Mouse (Mus musculus) heart, postnatal 0 days (tissue): Measurements from ENCODE around the gene Cerk. TPM values are rescaled to one million over a fixed set of nuclear protein-coding genes. Genes with fewer than 3 reads are reported as not detected.
A peak's percentile ranks its signal among the peaks of the same experiment; 100 is the strongest.

Experiments used
- ATAC-seq: fragments of 200-750 bp; cut with Nextera tagmentation; 2 replicates; pipeline ENCODE4 v1.8.0; 2017; ENCODE audit warnings: low read depth, moderate number of reproducible peaks, moderate library complexity; ENCODE audit not compliant: insufficient read depth
- DNase-seq: peaks from one replicate; pipeline ENCODE4 v3.0.0-alpha.2; 2016; ENCODE audit warnings: low spot score
- H3K27ac ChIP-seq: fragments of 300-500 bp; sonication (generic); 2 replicates; pipeline ENCODE4 v1.5.1; 2014; ENCODE audit warnings: low read depth, mild to moderate bottlenecking
- H3K27me3 ChIP-seq: fragments of 300-500 bp; sonication (generic); 2 replicates; pipeline ENCODE4 v1.6.1; 2014; ENCODE audit warnings: low read length, mixed read lengths; ENCODE audit not compliant: control insufficient read depth, insufficient read depth
- H3K36me3 ChIP-seq: fragments of 300-500 bp; sonication (generic); replicated peaks from 2 replicates; pipeline ENCODE4 v1.6.1; 2014; ENCODE audit warnings: low read length, mixed read lengths; ENCODE audit not compliant: control insufficient read depth, insufficient read depth
- H3K4me1 ChIP-seq: fragments of 300-500 bp; sonication (generic); 2 replicates; pipeline ENCODE4 v1.6.1; 2014; ENCODE audit warnings: antibody characterized with exemption; ENCODE audit not compliant: control insufficient read depth, insufficient read depth
- H3K4me2 ChIP-seq: fragments of 300-500 bp; sonication (generic); 2 replicates; pipeline ENCODE4 v1.6.1; 2014; ENCODE audit warnings: low read depth, mild to moderate bottlenecking, low read length, moderate library complexity
- H3K4me3 ChIP-seq: fragments of 300-500 bp; sonication (generic); 2 replicates; pipeline ENCODE4 v1.5.1; 2014; ENCODE audit warnings: low read depth, low read length
- H3K9ac ChIP-seq: fragments of 300-500 bp; sonication (generic); replicated peaks from 2 replicates; pipeline ENCODE4 v1.6.1; 2014; ENCODE audit warnings: low read depth, low read length, mixed read lengths
- H3K9me3 ChIP-seq: fragments of 300-500 bp; sonication (generic); replicated peaks from 2 replicates; pipeline ENCODE4 v1.6.1; 2016; ENCODE audit warnings: low read length; ENCODE audit not compliant: control insufficient read depth
- CTCF ChIP-seq: IDR thresholded peaks from 2 replicates; pipeline ENCODE4 v1.5.1; 2016; ENCODE audit warnings: antibody characterized with exemption, control low read depth, low read depth
- EP300 ChIP-seq: IDR thresholded peaks from 2 replicates; pipeline ENCODE4 v1.6.1; 2016; ENCODE audit warnings: antibody characterized with exemption, low read depth
- WGBS: fragments of 180-500 bp; shearing (Covaris S2); extraction: QIAGEN DNeasy Blood & Tissue Kit; methylation state at CpG from one replicate; pipeline ENCODE4 v1.1.7; 2014; 5-methylcytosine and 5-hydroxymethylcytosine counted together
- polyA plus RNA-seq: library from polyadenylated mRNA; unstranded; fragments of >200 nt; fragmentation: Nextera tagmentation; extraction: Ambion mirVana; gene quantifications from 2 replicates; pipeline ENCODE4 v1.2.1, GENCODE M21; 2015
- total RNA-seq: library from RNA; depleted of rRNA; stranded (reverse); fragments of >200 nt; gene quantifications from 2 replicates; pipeline ENCODE4 v1.2.3, GENCODE M21; 2014; ENCODE audit warnings: low replicate concordance

Gene Cerk
- total and polyA plus RNA-seq, 2 experiments from 2014 or later: 14.5 to 25.3 TPM

DNA sequence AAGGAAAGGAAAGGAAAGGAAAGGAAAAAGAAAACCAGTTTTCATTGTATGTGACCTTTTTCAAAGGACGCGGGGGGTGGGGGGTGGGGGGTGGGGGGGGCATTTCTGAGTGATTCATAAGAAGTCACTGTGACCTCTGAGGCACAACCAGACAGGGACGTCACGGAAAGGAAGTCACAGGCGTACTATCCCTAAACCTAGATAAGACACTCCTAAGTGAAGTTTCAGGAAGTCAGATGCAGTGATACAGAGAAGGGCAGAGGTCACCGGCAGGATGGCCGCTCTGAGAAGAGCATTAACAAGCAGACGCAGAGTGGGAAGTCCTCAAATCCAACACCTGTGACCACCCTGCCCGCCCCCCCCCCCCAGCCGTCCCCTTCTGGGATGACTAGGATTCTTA is 25.0 kb downstream of the Cerk start:
- H3K4me2 ChIP-seq: no peak overlapping the region
- DNase-seq (no peak), ATAC-seq (no peak)
- TF ChIP-seq CTCF (no peak), EP300 (no peak)
- H3K9me3 ChIP-seq: no peaks in the 10 kb centered on the region
- H3K27ac ChIP-seq: no peak overlapping the region
- H3K9ac ChIP-seq: no peak overlapping the region
- H3K4me1 ChIP-seq: no peaks in the 10 kb centered on the region
- H3K27me3 ChIP-seq: no peaks in the 10 kb centered on the region
- H3K4me3 ChIP-seq: no peak overlapping the region
- WGBS: 56% methylated on average over 10 of the region's 10 CpGs
- H3K36me3 ChIP-seq: peaks cover 59% of the 10 kb centered on the region

DNA sequence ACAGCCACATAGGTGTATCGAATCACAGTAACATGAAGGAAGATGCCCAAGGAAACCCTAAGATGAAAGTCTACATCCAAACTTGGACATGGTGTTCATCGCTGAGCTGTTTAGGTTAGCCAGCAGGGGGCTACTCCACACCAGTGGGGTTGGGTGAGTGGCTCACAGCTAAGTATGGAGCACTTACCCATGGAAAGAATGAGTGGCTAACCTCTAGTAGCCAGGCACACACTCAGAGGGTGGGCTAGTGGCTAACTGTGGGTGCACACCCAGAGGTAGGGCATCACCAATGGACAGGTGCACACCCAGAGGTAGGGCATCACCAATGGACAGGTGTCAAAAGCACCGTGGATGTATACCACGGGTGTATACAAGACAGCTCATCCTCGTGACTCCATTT is 26.2 kb downstream of the Cerk start:
- no peaks in the 10 kb centered on the region for H3K4me1 ChIP-seq
- H3K4me2 ChIP-seq: no peak overlapping the region
- no peaks in the 10 kb centered on the region for H3K9me3 ChIP-seq
- no peak overlapping the region for H3K27ac ChIP-seq
- ATAC-seq (0 out of 2 replicates have a peak, but pooled peaks have one; percentile 58), DNase-seq (no peak)
- TF ChIP-seq EP300 (no peak), CTCF (peak; percentile 52)
- H3K4me3 ChIP-seq: no peak overlapping the region
- peaks cover 64% of the 10 kb centered on the region for H3K36me3 ChIP-seq
- no peaks in the 10 kb centered on the region for H3K27me3 ChIP-seq
- H3K9ac ChIP-seq: no peak overlapping the region
- 84% methylated on average over 5 of the region's 5 CpGs for WGBS

- TF ChIP-seq EP300 (no peak), CTCF (peak; percentile 53)
- H3K9me3 ChIP-seq: no peaks in the 10 kb centered on the region
- H3K4me1 ChIP-seq: no peaks in the 10 kb centered on the region
- no peaks in the 10 kb centered on the region for H3K27me3 ChIP-seq
- H3K4me3 ChIP-seq: no peak overlapping the region
- no peak overlapping the region for H3K27ac ChIP-seq
- H3K36me3 ChIP-seq: peaks cover 64% of the 10 kb centered on the region
- DNase-seq (no peak), ATAC-seq (peak; percentile 67)
- 42% methylated on average over 16 of the region's 16 CpGs for WGBS
- no peak overlapping the region for H3K4me2 ChIP-seq
- H3K9ac ChIP-seq: no peak overlapping the region
These were observed 26.8 kb downstream of the Cerk start for GRCm38 (mm10) chr15:86159093-86159492.

DNA sequence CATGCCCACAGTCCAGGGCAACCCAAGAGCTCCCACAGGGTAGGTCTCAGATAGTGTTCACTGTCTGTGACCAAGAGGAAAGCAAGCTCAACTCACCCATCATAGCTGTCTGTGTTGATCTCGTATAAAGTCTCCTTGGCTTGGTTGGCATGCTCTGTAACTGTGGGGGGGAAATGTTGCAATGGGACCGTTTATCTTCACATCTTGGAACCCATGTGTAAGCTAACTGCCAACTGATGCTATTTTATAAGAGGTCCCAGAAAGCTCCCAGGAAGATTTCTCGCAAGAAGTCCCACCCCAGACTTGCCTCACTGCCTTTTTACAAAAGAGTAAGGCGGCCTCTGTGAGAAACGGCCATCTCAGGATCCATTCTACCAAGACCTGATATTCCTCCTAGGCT is 29.4 kb downstream of the Cerk start:
- Histone ChIP-seq H3K27me3 (no peaks in the 10 kb centered on the region), H3K4me2 (no peak overlapping the region), H3K9ac (no peak overlapping the region), H3K4me1 (no peaks in the 10 kb centered on the region), H3K9me3 (no peaks in the 10 kb centered on the region), H3K27ac (no peak overlapping the region), H3K4me3 (no peak overlapping the region), H3K36me3 (peaks cover 55% of the 10 kb centered on the region)
- DNase-seq (no peak), ATAC-seq (no peak)
- WGBS: 84% methylated on average over 5 of the region's 5 CpGs
- TF ChIP-seq CTCF (no peak), EP300 (no peak)

DNA sequence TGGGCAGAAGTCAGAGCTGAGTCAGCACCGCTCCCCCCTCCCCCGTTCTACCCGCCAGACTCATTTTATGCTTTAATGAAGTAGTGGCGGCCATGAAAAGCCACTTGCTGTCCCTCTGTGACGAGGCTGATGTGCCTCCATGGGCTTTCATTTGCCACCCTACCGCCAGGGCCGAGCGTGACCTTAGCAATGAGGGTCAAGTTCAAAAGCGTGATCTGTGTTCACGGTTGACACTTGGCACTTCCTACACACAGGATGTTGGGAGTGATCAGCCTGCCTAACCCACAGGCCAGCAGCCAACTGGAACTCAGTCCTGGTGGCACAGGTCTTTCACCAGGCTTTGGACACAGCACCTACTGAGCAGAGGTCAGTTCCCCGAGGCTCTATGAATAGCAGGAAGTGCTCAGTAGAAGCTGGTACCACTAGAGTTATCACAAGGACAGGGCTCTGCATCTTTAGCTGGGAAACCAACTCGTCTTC is 32.4 kb downstream of the Cerk start:
- Histone ChIP-seq H3K27me3 (no peaks in the 10 kb centered on the region), H3K36me3 (peaks cover 74% of the 10 kb centered on the region), H3K27ac (no peak overlapping the region), H3K9me3 (no peaks in the 10 kb centered on the region), H3K9ac (no peak overlapping the region), H3K4me2 (no peak overlapping the region), H3K4me3 (no peak overlapping the region), H3K4me1 (no peaks in the 10 kb centered on the region)
- DNase-seq (no peak), ATAC-seq (no peak)
- 85% methylated on average over 12 of the region's 12 CpGs for WGBS
- TF ChIP-seq CTCF (no peak), EP300 (no peak)

DNA sequence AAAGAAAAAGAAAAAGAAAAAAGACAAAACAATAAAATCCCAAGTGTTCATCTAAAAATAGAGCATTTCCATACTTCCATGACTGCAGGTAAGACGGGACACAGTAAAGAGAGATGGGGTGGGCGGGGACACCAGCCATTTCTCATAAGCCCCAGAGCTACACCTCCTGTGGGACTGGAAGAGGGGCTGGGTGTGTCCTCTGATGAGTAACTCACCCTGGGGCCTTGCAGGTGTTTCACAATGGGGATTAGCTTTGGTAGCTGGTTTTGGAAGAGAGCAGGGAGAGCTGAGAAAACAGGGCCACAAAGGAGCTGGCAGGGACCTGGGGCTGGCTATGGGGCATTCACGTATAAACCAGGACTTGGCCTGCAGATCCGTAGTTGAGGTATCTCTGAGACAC is 35.3 kb downstream of the Cerk start:
- H3K9ac ChIP-seq: no peak overlapping the region
- H3K27me3 ChIP-seq: no peaks in the 10 kb centered on the region
- no peak for TF ChIP-seq EP300
- no peak for TF ChIP-seq CTCF
- ATAC-seq (no peak), DNase-seq (no peak)
- H3K9me3 ChIP-seq: no peaks in the 10 kb centered on the region
- H3K27ac ChIP-seq: no peak overlapping the region
- H3K4me1 ChIP-seq: no peaks in the 10 kb centered on the region
- 88% methylated on average over 4 of the region's 4 CpGs for WGBS
- H3K36me3 ChIP-seq: peaks cover 81% of the 10 kb centered on the region
- no peak overlapping the region for H3K4me2 ChIP-seq
- no peak overlapping the region for H3K4me3 ChIP-seq
